27 mouse cellular contexts compared by ENCODE assay signal in the genomic region with DNA sequence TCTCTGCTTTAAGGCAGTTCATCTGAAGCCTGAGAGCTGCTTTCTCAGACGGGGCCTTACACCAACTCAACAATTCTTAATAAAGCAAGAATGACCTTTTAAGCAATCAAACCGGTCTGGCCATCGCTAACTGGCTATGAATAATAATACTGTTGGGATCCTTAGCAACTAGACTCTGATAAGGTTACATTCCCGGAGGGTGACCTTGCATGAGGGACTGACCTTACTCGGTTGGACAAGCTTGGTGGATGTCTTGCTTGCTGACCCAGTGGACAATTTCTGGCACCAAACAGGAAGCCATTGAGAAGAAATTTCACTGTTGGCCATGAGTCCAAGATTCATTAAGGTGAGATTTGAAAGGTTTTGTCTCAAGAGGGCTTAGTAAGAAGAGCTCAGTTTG.
DNase-seq lines count a peak whose midpoint lies in the region; ATAC-seq and TF ChIP-seq lines count a peak whose summit lies in the region.
"Had no signal": no experiment of that assay in that cellular context is flagged by ENCODE, and none has a peak within 500 bp of the region (broad histone marks: within the 10 kb centered on the region; RNA-seq: fewer than 3 reads in every experiment).

No protein-coding gene starts in this region.

- TF ChIP-seq CTCF in small intestine, adult 2 months (IDR thresholded peaks at IDR 0.05; ENCODE audit: extremely low read depth, insufficient read length, insufficient replicate concordance, low read depth, low read length): no peak

- no peak for TF ChIP-seq POLR2A in small intestine, adult 2 months (IDR thresholded peaks at IDR 0.05; ENCODE audit: low read depth, low read length)

- no peak overlapping the region for H3K9ac ChIP-seq in intestine, embryonic 15.5 days
- no peak overlapping the region for H3K9ac ChIP-seq in intestine, embryonic 16.5 days (ENCODE audit: low read depth, low read length)
- H3K9ac ChIP-seq: forebrain, embryonic 13.5 days; hindbrain, embryonic 13.5 days; limb, embryonic 12.5 days; liver, embryonic 15.5 days; lung, embryonic 14.5 days; midbrain, embryonic 12.5 days; neural tube, embryonic 12.5 days had no signal

- H3K4me3 ChIP-seq in intestine, embryonic 15.5 days (replicated peaks): no peak overlapping the region
- no peak overlapping the region for H3K4me3 ChIP-seq in intestine, embryonic 16.5 days (ENCODE audit: low read length)
- no peak overlapping the region for H3K4me3 ChIP-seq in small intestine, adult 2 months (ENCODE audit: low read depth, low read length)
- H3K4me3 ChIP-seq: forebrain, embryonic 13.5 days; hindbrain, embryonic 13.5 days; layer of hippocampus, adult 2 months; left cerebral cortex, adult 2 months; limb, embryonic 12.5 days; liver, embryonic 15.5 days; megakaryocyte, embryonic 14.5 days; midbrain, embryonic 12.5 days; myocyte; neural tube, embryonic 12.5 days had no signal

- no peaks in the 10 kb centered on the region for H3K9me3 ChIP-seq in intestine, embryonic 15.5 days
- H3K9me3 ChIP-seq in intestine, embryonic 16.5 days (ENCODE audit: control insufficient read depth, low read length): no peaks in the 10 kb centered on the region
- H3K9me3 ChIP-seq: forebrain, embryonic 13.5 days; hindbrain, embryonic 13.5 days; limb, embryonic 12.5 days; liver, embryonic 15.5 days; megakaryocyte, embryonic 14.5 days; midbrain, embryonic 12.5 days; neural tube, embryonic 12.5 days had no signal

- peak overlapping the region; percentile 86 for H3K27ac ChIP-seq in intestine, embryonic 15.5 days
- peak overlapping the region; percentile 91 for H3K27ac ChIP-seq in intestine, embryonic 16.5 days (ENCODE audit: low read length)
- peak overlapping the region; percentile 78 for H3K27ac ChIP-seq in small intestine, adult 2 months (ENCODE audit: insufficient read depth, low read depth, low read length)
- H3K27ac ChIP-seq: forebrain, embryonic 13.5 days; hindbrain, embryonic 13.5 days; layer of hippocampus, adult 2 months; left cerebral cortex, adult 2 months; limb, embryonic 12.5 days; liver, embryonic 15.5 days; midbrain, embryonic 12.5 days; neural tube, embryonic 12.5 days had no signal

- H3K4me2 ChIP-seq in intestine, embryonic 15.5 days (replicated peaks): no peak overlapping the region
- H3K4me2 ChIP-seq in intestine, embryonic 16.5 days (ENCODE audit: low read depth, low read length): no peak overlapping the region
- H3K4me2 ChIP-seq: forebrain, embryonic 13.5 days; heart, embryonic 11.5 days; hindbrain, embryonic 13.5 days; limb, embryonic 12.5 days; liver, embryonic 15.5 days; lung, embryonic 14.5 days; midbrain, embryonic 12.5 days; neural tube, embryonic 12.5 days had no signal

- no peaks in the 10 kb centered on the region for H3K27me3 ChIP-seq in intestine, embryonic 15.5 days (replicated peaks)
- H3K27me3 ChIP-seq in intestine, embryonic 16.5 days (replicated peaks; ENCODE audit: control insufficient read depth, insufficient read depth, low read length): no peaks in the 10 kb centered on the region
- no peaks in the 10 kb centered on the region for H3K27me3 ChIP-seq in small intestine, adult 2 months (ENCODE audit: control insufficient read depth, insufficient read depth, low read length)
- H3K27me3 ChIP-seq: CH12.LX; forebrain, embryonic 13.5 days; hindbrain, embryonic 13.5 days; limb, embryonic 12.5 days; liver, embryonic 15.5 days; megakaryocyte, embryonic 14.5 days; midbrain, embryonic 12.5 days; neural tube, embryonic 12.5 days had no signal

- H3K36me3 ChIP-seq in intestine, embryonic 15.5 days: no peaks in the 10 kb centered on the region
- H3K36me3 ChIP-seq in intestine, embryonic 16.5 days (ENCODE audit: control insufficient read depth, insufficient read depth, low read length): no peaks in the 10 kb centered on the region
- peaks cover 8% of the 10 kb centered on the region; the same call in 1 of the 2 replicates for H3K36me3 ChIP-seq in small intestine, adult 2 months (ENCODE audit: control insufficient read depth, insufficient read depth, low read length)
- H3K36me3 ChIP-seq: hindbrain, embryonic 13.5 days; midbrain, embryonic 12.5 days; neural tube, embryonic 12.5 days had no signal

- peak; percentile 66 for DNase-seq in kidney, adult 11 months
- no peak for DNase-seq in kidney, postnatal 10 days
- no peak for DNase-seq in gastrocnemius, postnatal 4 days (ENCODE audit: low spot score in 2 of 2)
- DNase-seq: adrenal gland, postnatal 25 days; cerebellum, adult 9-10 months; cerebellum, postnatal 36 days; gastrocnemius, postnatal 14 days; heart, adult 18-20 months; heart, postnatal 4 days; lung, embryonic 14.5 days; right cerebral cortex, postnatal 4 days had no signal

- ATAC-seq in intestine, embryonic 15.5 days: no peak
- ATAC-seq in intestine, embryonic 16.5 days: no peak
- ATAC-seq in cerebellum, adult (ENCODE audit: insufficient number of reproducible peaks, low FRiP score, low TSS enrichment): no peak
- ATAC-seq: forebrain, embryonic 13.5 days had no signal

- H3K4me1 ChIP-seq in intestine, embryonic 15.5 days (replicated peaks): peaks cover 13% of the 10 kb centered on the region
- peaks cover 19% of the 10 kb centered on the region; the same call in 1 of the 2 replicates for H3K4me1 ChIP-seq in intestine, embryonic 16.5 days (ENCODE audit: control insufficient read depth, insufficient read depth, low read length)
- peaks cover 45% of the 10 kb centered on the region for H3K4me1 ChIP-seq in small intestine, adult 2 months (ENCODE audit: control insufficient read depth, insufficient read depth, insufficient read length, low read length)
- H3K4me1 ChIP-seq: hindbrain, embryonic 13.5 days; limb, embryonic 12.5 days; midbrain, embryonic 12.5 days; neural tube, embryonic 12.5 days had no signal

- WGBS in intestine, embryonic 15.5 days: 58% methylated on average over 5 of the region's 5 CpGs
- WGBS in intestine, embryonic 16.5 days: 62% methylated on average over 5 of the region's 5 CpGs
- 21% methylated on average over 5 of the region's 5 CpGs for WGBS in small intestine, adult 2 months
